Mouse (Mus musculus) intestine, embryonic 16.5 days (tissue): ENCODE data around the gene Krt82. TPM values are rescaled to one million over a fixed set of nuclear protein-coding genes. Genes with fewer than 3 reads are reported as not detected.

ENCODE experiments used
- ATAC-seq: fragments of 200-750 bp; cut with Nextera tagmentation; 2 replicates; pipeline ENCODE4 v1.8.0; 2017; ENCODE audit warnings: moderate TSS enrichment, moderate library complexity
- H3K27ac ChIP-seq: fragments of 300-500 bp; sonication (generic); 2 replicates; pipeline ENCODE4 v1.5.1; 2014; ENCODE audit warnings: mild to moderate bottlenecking, low read length
- H3K27me3 ChIP-seq: fragments of 300-500 bp; sonication (generic); replicated peaks from 2 replicates; pipeline ENCODE4 v1.6.1; 2014; ENCODE audit warnings: low read length, control low read depth, mixed read lengths; ENCODE audit not compliant: control insufficient read depth, insufficient read depth
- H3K36me3 ChIP-seq: fragments of 300-500 bp; sonication (generic); 2 replicates; pipeline ENCODE4 v1.6.1; 2014; ENCODE audit warnings: low read length, control low read depth; ENCODE audit not compliant: control insufficient read depth, insufficient read depth
- H3K4me1 ChIP-seq: fragments of 300-500 bp; sonication (generic); 2 replicates; pipeline ENCODE4 v1.6.1; 2014; ENCODE audit warnings: low read length, control low read depth, mixed read lengths; ENCODE audit not compliant: control insufficient read depth, insufficient read depth
- H3K4me2 ChIP-seq: fragments of 300-500 bp; sonication (generic); 2 replicates; pipeline ENCODE4 v1.6.1; 2014; ENCODE audit warnings: low read depth, low read length, control low read depth
- H3K4me3 ChIP-seq: fragments of 300-500 bp; sonication (generic); 2 replicates; pipeline ENCODE4 v1.5.1; 2014; ENCODE audit warnings: mild to moderate bottlenecking, low read length
- H3K9ac ChIP-seq: fragments of 300-500 bp; sonication (generic); 2 replicates; pipeline ENCODE4 v1.6.1; 2014; ENCODE audit warnings: low read depth, low read length
- H3K9me3 ChIP-seq: fragments of 300-500 bp; sonication (generic); 2 replicates; pipeline ENCODE4 v1.6.1; 2016; ENCODE audit warnings: low read length, control low read depth; ENCODE audit not compliant: control insufficient read depth
- WGBS: fragments of 180-500 bp; shearing (Covaris S2); extraction: QIAGEN DNeasy Blood & Tissue Kit; methylation state at CpG from one replicate; pipeline ENCODE4 v1.1.7; 2014; 5-methylcytosine and 5-hydroxymethylcytosine counted together
- microRNA-seq: library from miRNA; unstranded; fragments of <30 nt; microRNA quantifications from one replicate; pipeline ENCODE4, GENCODE M21; 2016
- polyA plus RNA-seq: library from polyadenylated mRNA; unstranded; fragments of >200 nt; fragmentation: Nextera tagmentation; extraction: Ambion mirVana; gene quantifications from 2 replicates; pipeline ENCODE4 v1.2.1, GENCODE M21; 2015

Krt82 gene
- polyA plus RNA-seq, 1 experiment from 2014 or later, result not detected

DNA sequence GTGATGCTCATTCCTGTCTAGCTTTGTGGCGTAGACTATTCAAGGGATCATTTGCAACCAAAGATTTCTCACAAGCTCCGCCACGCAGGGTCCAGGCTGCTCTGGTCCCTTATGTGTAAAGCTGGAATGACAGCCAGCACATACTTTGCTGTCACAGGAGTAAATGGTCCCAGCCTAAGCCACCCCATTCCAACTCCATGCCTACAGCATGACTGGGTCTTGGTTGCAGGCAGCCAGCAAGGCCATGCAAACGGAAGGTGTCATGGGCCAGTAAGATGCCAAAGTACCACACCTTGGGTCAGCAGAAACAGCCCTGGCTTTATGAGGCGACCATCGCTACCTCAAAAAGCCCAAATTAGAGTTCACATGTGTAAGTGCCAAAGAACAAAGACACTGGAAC lies 56.8 kb downstream of the Krt82 start:
- Histone ChIP-seq H3K36me3 (no peaks in the 10 kb centered on the region), H3K4me2 (no peak overlapping the region), H3K4me1 (peaks cover 4% of the 10 kb centered on the region; the same call in 1 of the 2 replicates), H3K9me3 (no peaks in the 10 kb centered on the region), H3K9ac (no peak overlapping the region), H3K4me3 (no peak overlapping the region), H3K27me3 (no peaks in the 10 kb centered on the region), H3K27ac (no peak overlapping the region)
- 92% methylated on average over 6 of the region's 6 CpGs for WGBS
- no peak for ATAC-seq

DNA sequence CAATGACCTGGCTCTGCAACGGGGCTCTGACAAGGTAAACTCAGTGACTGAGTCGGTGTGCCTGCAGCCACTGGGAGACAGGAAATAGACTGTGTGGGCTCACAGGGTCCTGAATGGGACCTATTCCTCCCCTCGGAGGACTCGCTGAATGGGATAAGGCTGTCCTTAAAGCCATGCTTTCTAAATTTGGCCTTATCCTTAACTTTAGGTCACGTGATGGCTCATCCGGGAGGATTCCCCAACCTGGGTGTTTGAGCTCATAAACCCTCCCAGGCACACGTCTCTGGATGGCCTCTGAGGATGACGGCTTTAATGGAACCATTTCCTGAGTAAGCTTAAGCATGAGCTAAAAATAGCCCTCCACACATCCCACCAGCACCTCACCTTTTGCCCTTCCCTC lies 57.7 kb downstream of the Krt82 start:
- Histone ChIP-seq H3K27me3 (no peaks in the 10 kb centered on the region), H3K36me3 (no peaks in the 10 kb centered on the region), H3K9ac (no peak overlapping the region), H3K4me2 (no peak overlapping the region), H3K9me3 (no peaks in the 10 kb centered on the region), H3K27ac (no peak overlapping the region), H3K4me1 (peaks cover 4% of the 10 kb centered on the region; the same call in 1 of the 2 replicates), H3K4me3 (no peak overlapping the region)
- ATAC-seq, result no peak
- 37% methylated on average over 8 of the region's 8 CpGs for WGBS

DNA sequence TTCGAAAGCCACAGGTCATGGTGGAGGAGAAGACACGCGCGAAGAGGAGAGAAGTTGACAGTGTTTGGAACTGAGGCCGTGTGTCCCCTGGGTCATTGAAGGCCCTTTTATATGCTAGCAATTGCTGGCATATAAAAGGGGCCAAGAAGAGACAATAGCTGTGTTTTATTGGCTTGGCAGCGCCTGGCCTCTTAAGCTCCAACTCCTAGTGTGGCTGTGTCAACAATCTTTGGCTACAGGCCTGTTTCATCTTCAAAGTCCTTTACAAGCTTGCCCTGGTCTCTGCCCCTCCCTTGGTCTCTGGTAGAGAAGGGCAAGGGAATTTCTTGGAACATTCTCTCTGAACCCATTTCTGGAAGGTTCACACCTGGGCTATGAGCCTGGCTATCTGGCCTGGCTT lies 59.0 kb downstream of the Krt82 start, which contains the start of gene Krt83:
Gene Krt83, minus strand, starts transcription at position 82 of the 400 bp plus-strand sequence.
- no peak within 1 kb of the TSS for H3K9ac ChIP-seq
- no peak within 1 kb of the TSS for H3K4me2 ChIP-seq
- no peak within 1 kb of the TSS for H3K4me3 ChIP-seq
- WGBS, result 54% methylated on average over 6 of the region's 6 CpGs
- no peak for ATAC-seq
- H3K27ac ChIP-seq, result no peak within 1 kb of the TSS
- H3K4me1 ChIP-seq, result peaks cover 4% of the 10 kb centered on the region; the same call in 1 of the 2 replicates
- no peaks in the 10 kb centered on the region for H3K36me3 ChIP-seq
- H3K9me3 ChIP-seq, result no peaks in the 10 kb centered on the region
- no peaks in the 10 kb centered on the region for H3K27me3 ChIP-seq

Small RNAs within 50 kb of the gene (microRNA-seq; reads per million reads assigned to microRNA genes)
- not detected for gene Gm44393
- gene Gm44460, result not detected

Other genes starting within 250 kb of the Krt82 start
- gene Krt80, start 180.5 kb downstream of the Krt82 start, polyA plus RNA-seq, result 1.1 and 1.2 TPM in 2 replicates
- gene Krt7, start 139.6 kb downstream of the Krt82 start, polyA plus RNA-seq, result 156 and 160 TPM in 2 replicates
- gene Krt87, start 111.9 kb downstream of the Krt82 start, polyA plus RNA-seq, result 0.38 and 0.48 TPM in 2 replicates
- gene Krt88, start 102.9 kb downstream of the Krt82 start, polyA plus RNA-seq, result 0.20 TPM in 1 of 2 replicates, not detected in the other
- not detected in 2 replicates for gene Krt81, start 86.9 kb downstream of the Krt82 start, polyA plus RNA-seq
- not detected in 2 replicates for gene Krt86, start 77.2 kb downstream of the Krt82 start, polyA plus RNA-seq
- gene Krt83, start 59.2 kb downstream of the Krt82 start, polyA plus RNA-seq, result 0.09 TPM in 1 of 2 replicates, not detected in the other
- gene Gm49425, start 33.4 kb downstream of the Krt82 start, polyA plus RNA-seq, result not detected in 2 replicates
- gene Krt84, start 17.8 kb downstream of the Krt82 start, polyA plus RNA-seq, result 0.28 and 0.53 TPM in 2 replicates
- gene Krt90, start 12.3 kb upstream of the Krt82 start, polyA plus RNA-seq, result 0.09 and 0.16 TPM in 2 replicates
- gene Krt75, start 23.2 kb upstream of the Krt82 start, polyA plus RNA-seq, result not detected in 2 replicates
- gene Gm5414, start 77.5 kb upstream of the Krt82 start, polyA plus RNA-seq, result 0.11 TPM in 1 of 2 replicates, not detected in the other
- not detected in 2 replicates for gene Gm5478, start 96.7 kb upstream of the Krt82 start, polyA plus RNA-seq
- gene Krt6b, start 129.6 kb upstream of the Krt82 start, polyA plus RNA-seq, result not detected in 2 replicates
- gene Krt6a, start 143.6 kb upstream of the Krt82 start, polyA plus RNA-seq, result 0.07 and 0.39 TPM in 2 replicates
- 0.13 and 0.34 TPM in 2 replicates for gene Krt5, start 162.2 kb upstream of the Krt82 start, polyA plus RNA-seq
- not detected in 2 replicates for gene Krt71, start 192.4 kb upstream of the Krt82 start, polyA plus RNA-seq
- gene Krt72, start 235.8 kb upstream of the Krt82 start, polyA plus RNA-seq, result not detected in 2 replicates